Mouse (Mus musculus) heart, adult 11 months (tissue): Measurements from ENCODE around the gene Slc45a3.

Experiments used
- DNase-seq: peaks from one replicate; pipeline ENCODE4 v3.0.0; 2022

Gene Slc45a3

GRCm38 (mm10) chr1:131965818-131966217, 3.1 kb downstream of the Slc45a3 start:
- no peak for DNase-seq

- no peak for DNase-seq
These were observed 4.6 kb downstream of the Slc45a3 start for GRCm38 (mm10) chr1:131967336-131967735.

- DNase-seq, result no peak
These were observed 5.8 kb downstream of the Slc45a3 start for GRCm38 (mm10) chr1:131968556-131968955.

- peak; percentile 95 for DNase-seq
These were observed 6.2 kb downstream of the Slc45a3 start for GRCm38 (mm10) chr1:131968983-131969382.

- no peak for DNase-seq
These were observed 7.1 kb downstream of the Slc45a3 start for GRCm38 (mm10) chr1:131969825-131970224.

- DNase-seq, result no peak
These were observed 7.5 kb downstream of the Slc45a3 start for GRCm38 (mm10) chr1:131970322-131970660.

GRCm38 (mm10) chr1:131970661-131971520, 8.1 kb downstream of the Slc45a3 start:
- no peak for DNase-seq

- DNase-seq, result no peak
These were observed 9.2 kb downstream of the Slc45a3 start for GRCm38 (mm10) chr1:131971771-131972497.

GRCm38 (mm10) chr1:131972498-131973334, 9.9 kb downstream of the Slc45a3 start:
- DNase-seq, result no peak

GRCm38 (mm10) chr1:131973991-131974390, 11.2 kb downstream of the Slc45a3 start:
- no peak for DNase-seq

GRCm38 (mm10) chr1:131976886-131977285, 14.1 kb downstream of the Slc45a3 start:
- no peak for DNase-seq

- no peak for DNase-seq
These were observed 17.7 kb downstream of the Slc45a3 start for GRCm38 (mm10) chr1:131980471-131980870.

- DNase-seq, result peak; percentile 95
These were observed 18.7 kb downstream of the Slc45a3 start for GRCm38 (mm10) chr1:131981378-131982013.

GRCm38 (mm10) chr1:131982907-131983306, 20.1 kb downstream of the Slc45a3 start:
- peak; percentile 93 for DNase-seq

GRCm38 (mm10) chr1:131983806-131984205, 21.0 kb downstream of the Slc45a3 start:
- DNase-seq, result no peak

GRCm38 (mm10) chr1:131987432-131987831, 24.7 kb downstream of the Slc45a3 start:
- no peak for DNase-seq

GRCm38 (mm10) chr1:131989476-131989875, 26.7 kb downstream of the Slc45a3 start:
- DNase-seq, result peak; percentile 91

GRCm38 (mm10) chr1:131990083-131990760, 27.5 kb downstream of the Slc45a3 start:
- DNase-seq, result no peak

GRCm38 (mm10) chr1:131992561-131993001, 29.8 kb downstream of the Slc45a3 start:
- no peak for DNase-seq

GRCm38 (mm10) chr1:131993169-131994040, 30.6 kb downstream of the Slc45a3 start:
- DNase-seq, result peak; percentile 91

- peak; percentile 92 for DNase-seq
These were observed 32.3 kb downstream of the Slc45a3 start for GRCm38 (mm10) chr1:131995062-131995461.
